Mouse (Mus musculus) hindlimb bud, embryonic 11.5 days (tissue): Measurements from ENCODE around the gene A730061H03Rik.

Experiments used
- DNase-seq: peaks from one replicate; pipeline ENCODE4 v3.0.0-alpha.2; 2012; ENCODE audit warnings: low read depth, low spot score; ENCODE audit errors: extremely low spot score

A730061H03Rik gene

DNA sequence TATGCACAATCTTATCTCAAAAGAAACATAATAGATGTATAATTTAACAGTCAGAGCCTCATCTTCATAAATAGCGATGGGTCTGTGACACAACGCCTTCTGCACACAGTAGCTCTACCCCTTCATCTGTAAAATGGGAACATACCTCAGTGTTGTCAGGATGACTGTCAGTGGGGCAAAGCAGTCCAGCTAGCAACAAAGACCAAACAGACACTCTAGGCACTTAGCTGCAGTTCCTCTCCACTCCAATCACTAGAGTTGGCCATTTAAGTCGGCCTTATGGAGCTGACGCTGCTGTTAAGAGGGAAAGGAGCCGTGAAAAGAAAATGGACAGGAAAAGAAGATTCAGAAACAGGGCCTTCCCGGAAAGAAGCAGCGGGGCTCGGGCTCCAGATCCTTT lies 8.4 kb downstream of the A730061H03Rik start:
- no peak for DNase-seq

DNA sequence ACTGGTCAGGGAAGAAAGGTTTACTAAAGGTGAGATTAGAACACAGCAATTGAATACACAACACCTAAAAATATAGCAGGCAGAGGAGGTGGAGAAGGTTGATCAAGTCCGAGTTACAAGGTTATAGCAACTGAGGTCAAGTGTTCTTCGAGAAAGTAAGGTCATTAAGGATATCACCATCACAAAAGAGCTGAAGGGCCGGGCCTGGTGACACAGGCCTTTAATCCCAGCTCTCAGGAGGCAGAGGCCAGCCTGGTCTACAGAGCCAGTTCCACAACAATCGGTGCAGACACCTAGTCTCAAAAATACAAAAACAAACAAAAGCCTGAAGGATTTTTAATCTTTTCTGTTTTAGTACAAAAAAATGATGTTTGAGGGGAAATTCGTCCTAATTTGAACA lies 8.9 kb downstream of the A730061H03Rik start:
- DNase-seq, result no peak

DNA sequence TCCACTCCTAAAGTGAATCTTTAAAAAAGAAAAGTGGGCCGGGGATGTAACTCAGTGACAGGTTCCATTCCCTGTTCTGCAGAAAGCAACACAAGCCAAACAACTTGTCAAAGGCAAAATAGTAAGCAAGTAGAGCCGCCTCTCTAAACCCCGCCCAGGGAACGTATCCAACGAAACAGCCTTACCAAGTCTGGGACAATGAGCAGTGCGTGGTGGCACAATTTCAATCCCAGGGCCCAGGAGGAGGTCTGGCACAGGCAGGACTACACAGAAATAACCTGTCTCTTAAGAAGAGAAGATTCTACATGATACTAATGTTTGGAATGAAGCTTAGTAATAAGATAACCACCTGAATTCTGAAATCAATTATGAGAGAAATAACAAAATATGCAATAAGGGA lies 10.0 kb downstream of the A730061H03Rik start:
- DNase-seq, result no peak

DNA sequence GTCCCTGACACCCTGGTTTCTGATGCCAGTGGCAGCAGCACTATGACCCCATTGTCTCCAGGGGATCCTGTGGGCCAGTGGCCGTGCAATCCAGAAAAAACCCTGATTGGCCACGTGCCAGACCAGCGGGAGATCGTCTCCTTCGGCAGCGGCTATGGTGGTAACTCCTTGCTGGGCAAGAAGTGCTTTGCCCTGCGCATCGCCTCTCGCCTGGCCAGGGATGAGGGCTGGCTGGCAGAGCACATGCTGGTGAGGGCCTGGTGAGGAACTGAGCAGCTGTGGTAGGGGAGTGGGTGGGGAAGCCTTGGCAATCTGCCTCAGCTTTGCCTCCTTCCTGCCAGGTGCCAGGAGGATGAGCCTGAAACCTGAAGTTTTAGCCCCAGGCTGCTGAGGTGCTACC lies 15.9 kb downstream of the A730061H03Rik start:
- no peak for DNase-seq

DNA sequence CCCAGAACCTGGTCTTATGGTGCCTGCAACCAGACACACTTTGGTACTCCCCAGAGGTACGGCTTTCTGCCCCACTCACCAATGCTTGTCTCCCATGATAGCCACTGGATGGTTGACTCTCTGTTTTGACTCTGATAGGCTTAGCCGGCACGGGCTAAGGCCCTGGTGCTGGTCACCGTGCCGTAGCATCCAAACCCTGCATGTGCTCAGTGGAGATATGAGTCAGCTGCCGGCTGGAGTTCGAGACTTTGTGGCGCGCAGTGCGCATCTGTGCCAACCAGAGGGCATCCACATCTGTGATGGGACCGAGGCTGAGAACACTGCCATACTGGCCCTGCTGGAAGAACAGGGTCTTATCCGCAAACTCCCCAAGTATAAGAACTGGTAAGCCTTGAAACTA lies 17.9 kb downstream of the A730061H03Rik start:
- DNase-seq, result no peak

DNA sequence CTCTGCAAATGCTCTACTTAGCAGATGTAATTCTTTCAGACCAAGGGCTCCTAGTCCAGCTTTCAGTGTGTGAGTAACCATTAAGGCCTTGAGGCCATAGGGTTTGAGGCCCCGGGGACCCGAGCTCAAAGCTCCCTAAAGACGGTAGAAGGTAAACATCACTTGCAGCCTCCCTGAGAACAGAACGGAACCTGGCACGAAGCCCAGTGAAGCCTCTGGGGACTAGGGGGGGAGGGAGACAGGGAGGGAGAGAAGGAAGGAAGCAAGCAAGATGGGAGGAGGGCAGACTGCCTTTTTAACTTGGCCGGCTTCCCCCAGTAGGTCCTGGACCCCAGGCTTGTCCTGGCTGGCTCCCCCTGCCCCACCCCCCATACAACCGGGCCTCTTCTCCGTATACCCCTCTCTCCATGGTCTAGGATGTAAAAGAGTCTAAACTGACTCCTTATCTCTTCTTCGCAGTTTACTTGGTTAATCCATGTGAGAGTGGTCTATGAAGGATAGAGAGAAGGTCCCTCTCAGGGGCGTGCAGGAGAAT lies 19.4 kb downstream of the A730061H03Rik start:
- DNase-seq, result no peak

DNA sequence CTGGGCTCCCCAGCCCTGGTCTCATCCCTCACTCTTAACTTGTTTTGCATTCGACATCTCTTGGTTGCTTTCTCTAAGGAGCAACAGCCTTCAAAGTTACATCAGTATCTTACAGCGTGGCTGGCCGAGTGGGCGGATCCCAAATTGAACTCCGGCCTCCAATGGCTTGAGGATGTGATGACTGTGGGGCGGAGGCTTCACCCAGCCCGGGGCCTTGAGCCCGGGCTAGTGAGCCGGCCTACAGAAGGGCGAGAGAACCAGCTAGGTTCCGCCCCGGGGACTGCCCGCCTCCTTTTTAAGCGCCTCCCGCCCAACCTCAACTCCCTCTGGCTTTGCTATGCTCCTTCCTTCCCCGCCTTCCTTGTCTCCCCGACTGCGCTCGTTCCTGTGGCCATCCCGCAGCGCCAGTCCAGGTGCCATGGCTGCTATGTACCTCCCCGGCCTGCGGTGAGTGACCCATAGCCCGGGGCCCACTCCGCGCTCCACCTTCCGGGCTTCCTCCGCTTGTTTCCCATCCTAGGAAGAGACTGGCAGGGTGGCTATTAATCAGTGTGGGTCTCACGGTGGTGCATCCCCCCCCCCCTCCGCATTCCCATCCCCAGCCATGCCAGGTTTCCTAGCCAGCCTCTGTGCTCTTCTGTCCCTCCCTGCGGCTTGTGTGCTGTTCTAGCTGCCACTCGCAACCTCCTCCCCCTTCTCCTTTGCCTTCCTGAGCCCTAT lies 20.0 kb downstream of the A730061H03Rik start, which contains the start of gene Pck2:
Gene Pck2 (plus strand): TSS at position 200 of the 720 bp plus-strand sequence.
- no peak for DNase-seq

DNA sequence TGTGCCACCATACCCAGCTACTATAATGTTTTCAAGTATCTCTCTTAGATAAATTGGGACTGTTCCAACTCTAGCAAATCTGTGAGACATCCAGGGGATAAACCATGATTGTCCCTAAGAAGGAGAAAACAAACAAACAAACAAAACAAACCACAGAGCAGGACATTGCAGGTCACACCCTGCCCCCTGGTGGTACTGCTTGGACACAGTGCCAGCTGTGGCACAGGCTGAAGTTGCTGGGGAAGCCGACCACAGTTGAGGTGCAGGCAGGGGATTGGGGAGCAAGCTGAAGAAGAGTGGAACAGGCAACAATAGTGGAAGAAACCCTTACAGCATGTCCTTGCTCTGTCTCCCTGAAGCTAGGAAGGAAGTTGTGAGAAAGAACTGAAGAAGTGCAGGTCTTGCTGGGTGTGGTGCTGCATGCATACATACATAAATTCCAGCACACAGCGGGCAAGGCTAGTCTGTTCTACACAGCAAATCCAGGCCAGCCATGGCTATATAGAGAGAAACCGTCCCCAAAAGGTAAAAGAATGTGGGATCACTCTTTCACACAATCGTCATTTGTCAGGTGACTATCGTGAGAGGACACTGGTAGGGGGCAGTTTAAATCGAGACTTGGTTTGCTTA lies 24.0 kb downstream of the A730061H03Rik start:
- DNase-seq, result no peak

DNA sequence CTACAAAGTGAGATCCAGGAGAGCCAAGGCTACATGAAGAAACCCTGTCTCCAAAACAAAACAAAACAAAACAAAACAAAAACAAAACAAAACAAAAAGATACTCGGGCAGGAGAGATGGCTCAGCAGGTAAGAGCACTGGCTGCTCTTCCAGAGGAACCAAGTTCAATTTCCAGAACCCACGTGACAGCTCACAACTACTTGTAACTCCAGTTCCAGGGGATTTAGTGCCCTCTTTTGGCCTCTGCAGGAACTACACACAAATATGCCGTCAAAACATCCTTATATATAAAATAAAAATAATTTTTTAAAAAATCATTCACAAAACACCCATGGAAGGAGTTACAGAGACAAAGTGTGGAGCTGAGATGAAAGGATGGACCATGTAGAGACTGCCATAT lies 32.3 kb downstream of the A730061H03Rik start:
- no peak for DNase-seq

DNA sequence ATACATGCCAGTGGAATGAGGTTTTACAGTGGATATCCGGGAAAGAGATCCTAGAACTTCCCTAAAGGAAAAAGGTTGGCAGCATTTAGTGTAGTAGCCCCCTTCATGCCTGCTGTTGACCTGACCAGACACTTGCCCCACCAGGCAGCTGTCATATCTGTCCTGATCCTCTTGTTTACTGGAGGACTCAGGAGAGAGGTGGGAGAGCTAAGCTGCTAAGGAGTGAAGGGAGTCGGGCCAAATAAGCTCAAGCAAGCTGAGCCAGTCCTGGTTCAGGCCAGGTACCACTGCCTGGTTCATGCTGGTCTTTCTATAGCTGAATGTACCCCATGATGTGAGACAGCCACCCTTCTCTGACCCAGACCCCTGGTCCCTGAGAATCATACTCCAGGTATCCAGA lies 33.5 kb downstream of the A730061H03Rik start:
- no peak for DNase-seq

DNA sequence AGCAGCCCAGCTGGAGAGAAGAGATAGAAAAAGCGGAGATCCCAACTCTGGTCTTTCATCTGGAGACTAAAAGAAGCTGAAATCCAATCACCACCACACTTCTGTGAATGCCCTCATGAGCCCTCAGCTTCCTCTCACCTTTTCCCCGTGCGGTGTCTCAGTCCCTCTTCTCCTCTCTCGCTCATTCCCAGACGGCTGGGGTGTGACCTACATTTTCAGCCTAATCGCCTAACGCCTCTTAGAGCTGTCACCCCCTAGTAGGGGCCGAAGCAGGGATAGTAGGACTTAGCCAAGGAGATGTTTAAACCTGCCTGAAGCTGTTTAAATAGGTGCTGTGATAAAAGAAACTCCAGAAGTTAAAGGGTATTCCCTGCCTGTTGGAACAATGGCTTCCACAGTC lies 35.4 kb downstream of the A730061H03Rik start, which contains the start of gene Nrl:
Gene Nrl (minus strand): TSS at position 197 of the 400 bp plus-strand sequence.
- DNase-seq, result no peak

DNA sequence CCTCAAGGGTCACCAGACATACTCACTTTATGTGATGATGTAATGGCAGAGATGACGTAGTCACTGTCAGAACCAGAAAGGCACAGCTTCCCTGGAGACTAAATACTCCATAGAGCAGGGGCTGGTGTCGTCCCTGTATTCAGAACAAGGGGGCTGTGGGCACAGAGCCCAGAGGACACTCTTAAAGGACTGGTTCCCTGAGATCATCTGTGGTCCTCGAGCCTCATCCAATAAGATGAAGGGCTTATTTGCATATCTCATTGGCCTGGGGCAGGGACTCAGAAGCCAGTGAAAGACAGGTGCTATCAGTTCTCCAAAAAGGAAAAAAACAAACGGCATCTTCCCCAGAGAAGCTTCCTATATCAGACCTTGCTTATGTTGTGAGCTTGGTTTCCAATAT lies 36.1 kb downstream of the A730061H03Rik start:
- no peak for DNase-seq

DNA sequence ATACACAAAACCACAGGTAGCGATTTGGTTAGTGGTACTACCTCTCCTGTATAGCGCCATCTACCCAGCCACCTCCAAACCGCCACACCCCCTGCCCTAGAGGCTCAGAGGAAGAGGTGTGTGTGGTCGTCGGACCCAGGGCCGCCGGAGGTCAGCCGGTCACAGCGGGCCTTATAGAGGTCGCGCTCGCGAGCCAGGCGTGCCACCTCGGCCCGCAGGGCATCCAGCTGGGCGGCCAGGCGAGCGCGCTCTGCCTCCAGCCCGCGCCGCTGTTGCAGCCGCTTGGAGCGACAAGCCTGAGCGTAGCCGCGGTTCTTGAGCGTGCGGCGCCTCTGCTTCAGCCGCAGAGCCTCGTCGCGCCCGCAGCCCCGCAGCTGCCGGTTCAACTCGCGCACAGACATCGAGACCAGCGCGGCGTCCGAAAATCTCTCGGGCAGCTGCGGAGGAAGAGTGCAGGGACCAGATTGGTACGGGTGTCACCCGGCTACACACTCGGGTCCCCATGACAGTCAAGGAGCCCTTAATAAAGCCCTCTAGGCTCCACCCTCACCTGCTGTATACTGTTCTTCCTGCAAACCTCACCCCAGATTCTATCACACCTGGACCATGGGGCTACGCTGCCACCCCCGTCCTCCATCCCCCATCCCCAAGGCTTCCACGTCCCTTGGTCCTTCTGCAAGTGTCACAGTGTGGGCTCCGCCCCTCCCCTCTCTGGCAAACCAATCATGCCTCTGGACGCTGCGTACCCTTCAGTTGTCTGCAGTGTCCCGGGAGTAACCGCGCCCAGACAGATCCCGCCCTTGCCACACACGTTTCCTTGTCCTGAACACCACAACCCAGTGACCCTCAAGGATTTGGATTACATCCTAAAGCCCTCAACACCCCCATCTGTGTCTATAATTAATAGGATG lies 39.5 kb downstream of the A730061H03Rik start:
- DNase-seq, result no peak

DNA sequence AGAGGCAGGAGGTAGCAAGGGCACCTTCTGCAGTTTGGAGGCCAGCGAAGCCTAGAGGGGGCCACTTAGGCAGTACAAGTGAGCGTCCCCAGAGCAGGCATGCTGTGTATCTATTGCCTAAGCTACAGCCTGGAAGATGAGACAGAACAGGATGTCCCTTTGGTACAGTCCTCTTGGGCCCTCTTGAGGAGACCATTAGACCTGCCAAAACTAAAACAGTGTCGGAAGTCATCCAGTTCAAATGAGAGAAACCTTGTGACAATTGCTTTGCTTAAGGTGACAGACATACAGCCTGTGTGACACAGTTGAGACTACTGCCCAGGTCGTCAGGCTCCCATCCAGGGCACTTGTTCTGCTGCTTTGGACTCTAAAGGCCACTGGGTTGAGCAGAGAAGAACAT lies 40.6 kb downstream of the A730061H03Rik start:
- no peak for DNase-seq

DNA sequence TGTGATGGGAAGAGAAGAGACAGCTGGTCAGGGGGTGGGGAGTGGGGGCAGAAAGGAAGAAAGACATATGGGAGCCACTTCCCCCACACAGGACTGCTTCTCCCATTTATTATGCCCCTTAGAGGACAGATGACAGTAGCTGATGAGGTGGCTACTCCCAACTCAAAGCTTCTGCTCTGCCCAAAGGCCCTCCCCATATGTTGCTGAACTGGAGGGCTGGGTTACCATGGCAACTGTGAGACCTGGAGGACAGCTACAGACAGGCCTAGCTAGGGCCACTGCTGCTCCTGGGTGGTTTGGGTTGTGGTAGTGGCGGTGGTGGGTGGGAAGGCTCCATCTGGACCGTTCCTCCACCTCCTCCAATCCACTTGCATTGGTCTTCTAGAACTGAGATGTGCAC lies 41.3 kb downstream of the A730061H03Rik start:
- no peak for DNase-seq

DNA sequence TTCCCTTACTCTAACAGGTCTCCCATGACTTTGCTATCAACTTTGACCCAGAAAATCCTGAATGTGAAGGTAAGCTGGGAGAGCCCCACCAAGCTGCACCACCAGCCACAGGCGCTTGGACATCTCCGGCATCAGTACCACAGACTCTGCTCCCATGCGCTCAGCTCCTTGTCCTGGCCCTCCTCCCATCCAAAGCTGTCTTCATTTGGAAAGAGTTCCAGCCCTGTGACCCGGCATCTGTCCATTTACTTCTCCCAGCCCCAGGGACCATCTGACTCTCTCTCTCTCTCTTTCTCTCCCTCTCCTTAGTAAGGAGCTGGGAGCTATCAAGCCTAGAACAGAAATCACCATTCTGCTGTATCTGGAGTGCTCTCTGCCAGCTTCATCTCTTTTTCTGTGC lies 44.4 kb downstream of the A730061H03Rik start:
- DNase-seq, result no peak

DNA sequence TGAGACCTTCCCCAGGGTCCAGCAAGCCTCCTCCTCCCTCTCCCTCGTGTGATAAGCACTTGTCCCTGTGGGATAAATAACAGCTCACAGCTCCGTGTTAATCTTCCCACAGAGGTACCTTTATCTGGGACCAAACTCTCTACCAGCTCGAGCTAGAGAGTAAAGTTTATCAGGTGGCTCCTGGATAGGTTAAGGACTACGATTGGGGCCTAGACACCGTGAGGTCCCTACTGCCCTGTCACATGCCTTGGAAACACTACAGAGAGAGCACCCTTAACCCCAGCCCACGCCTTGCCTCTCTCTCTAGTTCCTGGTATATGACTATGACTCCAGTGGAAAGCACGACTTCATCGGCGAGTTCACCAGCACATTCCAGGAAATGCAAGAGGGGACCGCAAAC lies 46.3 kb downstream of the A730061H03Rik start:
- no peak for DNase-seq

DNA sequence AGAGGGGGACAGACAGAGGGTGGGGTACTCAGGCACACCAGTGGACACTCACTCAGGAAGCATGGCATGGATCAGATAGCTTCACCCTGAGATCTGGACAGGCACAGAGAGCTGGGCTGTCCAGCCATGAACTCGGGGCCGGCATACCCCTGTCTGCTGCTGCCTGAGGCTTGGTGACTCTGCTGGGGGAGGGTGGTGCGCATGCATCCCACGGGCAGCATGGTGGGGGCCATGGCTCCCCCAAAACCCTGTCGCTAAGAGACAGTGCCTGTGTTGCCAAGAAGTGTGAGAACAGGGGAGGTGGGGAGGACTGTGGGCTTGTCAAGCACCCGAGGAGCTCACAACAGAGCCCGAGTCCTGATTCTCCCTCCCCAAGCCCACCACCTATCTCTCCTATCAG lies 49.2 kb downstream of the A730061H03Rik start:
- DNase-seq, result no peak

DNA sequence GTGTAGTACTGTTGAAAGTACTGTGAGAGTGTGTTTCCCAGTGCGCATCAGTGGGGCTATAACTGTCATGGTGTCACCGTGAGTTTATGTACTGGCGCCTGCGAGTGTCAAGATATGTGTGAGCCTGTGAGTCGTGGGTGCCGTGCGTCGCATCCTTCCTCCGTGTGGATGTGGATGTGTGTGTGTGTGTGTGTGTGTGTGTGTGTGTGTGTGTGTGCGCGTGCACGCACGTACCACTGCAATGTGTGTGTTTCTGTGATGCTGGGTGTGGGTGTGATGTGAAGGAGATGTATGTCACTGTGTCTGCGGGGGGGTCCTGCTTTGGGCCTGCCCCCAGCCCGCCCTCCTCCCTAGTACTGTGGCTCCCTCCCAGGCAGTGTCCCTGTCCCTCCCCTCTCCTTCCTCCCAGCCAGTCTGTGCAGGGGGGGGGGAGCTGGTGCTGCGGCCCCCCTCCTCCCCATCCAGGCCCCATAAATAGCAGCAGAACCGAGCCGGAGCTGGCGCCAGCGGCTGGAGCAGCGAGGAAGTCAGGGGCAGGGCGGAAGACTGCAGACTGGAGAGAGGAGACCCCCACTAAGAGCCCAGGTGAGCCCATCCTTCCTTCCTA lies 50.0 kb downstream of the A730061H03Rik start, which contains the start of gene Cpne6:
Gene Cpne6 (plus strand): TSS at position 321 of the 607 bp plus-strand sequence.
- DNase-seq, result no peak
